Mouse (Mus musculus) frontal cortex, adult (tissue): ENCODE measurements around the gene Kcng3.

ENCODE experiments used
- ATAC-seq: cut with Nextera tagmentation; 2 replicates; pipeline ENCODE4 v1.9.2; 2017; ENCODE audit warnings: mild to moderate bottlenecking, moderate library complexity, mixed read lengths; ENCODE audit not compliant: low TSS enrichment

The Kcng3 gene

GRCm38 (mm10) chr17:83631783-83632652, at the start of gene Kcng3:
Kcng3 (minus strand) TSS chr17:83631895.
- ATAC-seq: peak; percentile 41

DNA sequence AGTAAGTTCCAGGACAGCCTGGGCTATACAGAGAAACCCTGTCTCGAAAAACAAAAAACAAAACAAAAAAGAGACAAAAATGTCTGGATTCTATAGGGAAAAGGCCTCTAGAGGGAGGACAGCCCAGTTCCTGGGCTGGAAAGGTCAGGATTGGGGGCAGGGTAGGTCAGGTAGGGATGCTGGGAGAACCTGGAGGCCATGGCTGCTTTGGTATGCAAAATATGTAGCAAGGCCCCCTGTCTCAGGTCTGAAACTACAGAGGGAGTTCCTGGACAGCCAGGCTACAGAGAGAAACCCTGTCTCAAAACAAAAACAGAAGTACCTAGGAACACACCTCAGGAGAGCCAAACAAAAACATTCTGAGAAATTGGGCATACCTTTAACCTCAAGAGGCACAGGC, 45.7 kb upstream of the Kcng3 start:
- ATAC-seq: no peak

DNA sequence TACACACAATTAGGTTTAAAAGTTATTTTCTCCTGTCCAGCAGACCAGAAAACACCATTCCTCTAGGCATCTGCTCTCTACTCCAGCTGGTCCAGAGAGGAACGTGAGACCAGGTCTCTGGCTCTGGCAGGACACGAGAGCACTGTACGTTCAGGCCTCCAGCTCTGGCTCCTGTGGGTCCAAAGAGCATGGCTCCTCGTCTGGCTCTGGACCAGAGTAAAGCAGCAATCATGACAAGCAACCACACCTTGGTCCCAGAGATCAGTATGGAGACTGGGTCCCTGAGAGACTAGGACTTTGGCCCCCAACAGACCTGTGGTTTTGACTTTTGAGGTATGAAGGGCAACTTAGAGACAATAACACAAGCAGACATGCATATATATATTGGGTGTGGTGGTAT, 41.0 kb upstream of the Kcng3 start:
- ATAC-seq: no peak

DNA sequence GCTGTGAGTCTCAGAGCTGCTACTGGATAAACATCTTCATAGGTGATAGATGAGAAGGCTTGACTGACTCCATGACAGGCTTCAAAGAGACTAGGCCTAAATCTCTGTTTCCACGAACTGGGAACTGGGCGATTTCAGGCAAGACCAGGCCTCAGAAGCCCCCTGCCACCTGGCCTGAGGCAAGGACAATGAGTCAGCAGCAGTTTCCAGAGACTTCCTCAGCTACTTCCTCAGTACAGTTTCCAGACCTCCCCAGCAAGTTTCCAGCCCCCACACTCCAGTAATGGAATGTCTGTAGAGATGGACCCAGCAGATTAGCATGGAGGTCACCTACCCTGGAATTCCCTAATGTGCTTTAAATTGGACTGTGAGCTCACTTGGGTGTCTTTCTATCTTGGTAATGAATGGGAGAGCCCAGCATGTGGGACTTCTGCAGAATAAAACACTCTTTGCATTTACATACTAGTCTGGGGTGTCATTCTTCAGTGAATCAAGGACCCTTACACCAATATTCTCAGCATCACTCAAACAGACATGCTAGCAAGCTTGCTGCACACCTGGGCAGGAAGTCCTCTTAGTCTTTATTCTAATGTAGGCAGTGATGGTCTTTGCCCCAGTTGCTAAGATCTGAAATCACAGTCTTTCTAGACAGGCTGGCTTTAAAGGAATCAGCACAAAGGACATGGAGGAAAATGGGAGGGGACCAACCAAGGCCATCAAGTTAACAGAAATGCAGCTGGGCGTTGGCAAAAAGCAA, 36.4 kb upstream of the Kcng3 start:
- ATAC-seq: no peak

DNA sequence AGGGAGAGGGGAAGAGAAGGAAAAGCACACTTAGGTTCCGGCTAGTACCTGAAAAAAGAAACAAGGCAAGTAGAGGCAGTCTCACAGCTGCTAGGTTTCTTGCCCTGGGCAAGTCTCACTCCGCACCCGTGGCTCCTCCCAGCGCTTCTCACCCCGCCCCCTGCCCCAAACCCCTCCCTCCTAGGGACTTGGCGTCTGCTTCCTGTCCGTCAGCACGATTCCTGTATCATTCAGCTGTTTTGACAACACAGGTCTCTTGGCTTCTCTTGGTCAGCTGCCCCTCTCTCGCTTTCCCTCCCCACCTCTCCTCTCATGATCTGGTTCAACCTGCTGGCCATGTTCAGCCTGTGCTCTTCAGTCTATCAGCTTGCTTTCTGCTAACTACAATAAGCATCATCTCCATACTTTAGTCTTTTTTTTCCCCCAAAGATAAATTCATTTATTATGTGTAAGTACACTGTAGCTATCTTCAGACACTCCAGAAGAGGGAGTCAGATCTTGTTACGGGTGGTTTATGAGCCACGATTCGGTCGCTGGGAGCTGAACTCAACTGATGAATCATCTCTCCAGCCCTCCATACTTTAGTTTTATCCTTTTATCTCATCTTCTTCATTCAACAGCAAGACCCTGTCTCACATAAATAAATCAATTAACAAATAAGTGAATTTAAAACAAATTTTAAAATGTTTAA, 35.0 kb upstream of the Kcng3 start:
- no peak for ATAC-seq

DNA sequence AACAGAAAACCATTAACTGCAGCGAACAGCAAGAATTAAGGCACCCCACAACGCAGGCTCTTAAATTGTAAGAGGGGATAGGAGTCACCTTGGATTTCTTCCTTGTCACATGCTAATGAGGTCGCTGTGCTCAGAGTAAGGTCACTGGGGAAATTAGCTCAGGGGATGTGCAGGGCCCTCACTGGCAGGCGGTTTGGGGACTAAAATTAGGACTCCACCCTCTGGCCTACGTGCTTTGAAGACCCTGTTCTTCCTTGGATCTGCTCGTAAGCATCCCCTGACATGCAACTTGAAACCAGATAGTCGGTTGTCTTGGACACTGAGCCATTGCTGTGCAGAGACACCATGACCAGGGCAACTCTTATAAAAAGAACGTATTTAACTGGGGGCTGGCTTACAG, 33.1 kb upstream of the Kcng3 start:
- no peak for ATAC-seq

- no peak for ATAC-seq
These were observed 27.2 kb upstream of the Kcng3 start for GRCm38 (mm10) chr17:83658943-83659342.

DNA sequence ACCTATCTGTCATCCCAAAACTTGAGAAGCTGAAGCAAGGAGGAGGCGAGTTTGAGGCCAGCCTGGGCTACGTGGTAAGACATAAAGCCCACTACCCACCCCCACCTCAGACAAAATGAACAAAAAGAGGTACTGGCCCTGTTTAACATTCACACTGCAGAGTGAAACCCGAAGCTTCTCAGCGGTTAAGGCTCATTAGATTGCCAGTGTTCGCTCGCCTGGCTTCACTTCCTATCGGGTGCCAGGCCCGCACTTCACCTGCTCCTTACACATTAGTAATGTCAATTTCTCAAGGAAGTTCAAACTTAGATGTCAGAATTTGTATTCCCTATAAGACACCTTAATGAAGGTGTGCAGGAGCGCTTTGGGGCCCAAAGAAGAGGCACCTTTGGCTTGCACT, 25.7 kb upstream of the Kcng3 start:
- no peak for ATAC-seq

- no peak for ATAC-seq
These were observed 24.0 kb upstream of the Kcng3 start for GRCm38 (mm10) chr17:83655732-83656131.

DNA sequence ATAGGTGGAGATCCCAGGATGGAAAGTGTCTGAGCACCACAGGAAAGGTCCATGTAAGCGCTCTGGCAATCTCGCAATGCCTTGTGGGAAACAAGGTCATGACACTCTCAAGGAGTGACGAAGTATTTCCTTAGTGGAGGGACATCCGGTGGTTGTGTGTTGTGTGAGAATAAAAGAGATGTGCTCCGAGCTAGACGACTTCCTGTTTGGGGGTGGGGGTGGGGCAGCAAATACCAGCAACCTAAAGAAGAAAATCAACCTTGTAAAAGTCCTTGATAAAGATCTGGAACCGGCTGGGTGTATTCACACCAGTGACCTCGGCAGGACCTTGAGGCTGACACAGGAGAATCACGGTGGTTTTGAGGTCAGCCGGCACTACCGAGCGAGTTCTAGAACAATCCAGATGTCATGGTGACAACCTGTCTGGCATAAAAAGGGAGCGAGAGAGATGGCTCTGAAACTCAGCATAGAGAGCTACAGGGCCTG, 23.0 kb upstream of the Kcng3 start:
- no peak for ATAC-seq

DNA sequence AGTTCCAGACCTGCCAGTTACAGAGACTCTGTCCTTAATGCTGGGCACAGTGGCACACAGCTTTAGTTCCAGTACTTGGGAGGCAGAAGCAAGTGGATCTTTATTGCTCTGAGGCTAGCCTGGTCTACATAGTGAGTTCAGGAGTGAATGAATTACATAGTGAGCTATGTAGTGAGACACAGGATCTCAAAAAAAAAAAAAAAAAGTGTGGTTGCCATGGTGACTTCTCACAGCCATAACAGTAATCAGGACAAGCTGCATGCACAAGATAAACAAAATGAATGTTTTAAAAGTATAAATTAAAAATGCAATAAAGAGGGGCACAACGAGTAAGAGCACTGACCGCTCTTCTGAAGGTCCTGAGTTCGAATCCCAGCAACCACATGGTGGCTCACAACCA, 21.9 kb upstream of the Kcng3 start:
- ATAC-seq: no peak

DNA sequence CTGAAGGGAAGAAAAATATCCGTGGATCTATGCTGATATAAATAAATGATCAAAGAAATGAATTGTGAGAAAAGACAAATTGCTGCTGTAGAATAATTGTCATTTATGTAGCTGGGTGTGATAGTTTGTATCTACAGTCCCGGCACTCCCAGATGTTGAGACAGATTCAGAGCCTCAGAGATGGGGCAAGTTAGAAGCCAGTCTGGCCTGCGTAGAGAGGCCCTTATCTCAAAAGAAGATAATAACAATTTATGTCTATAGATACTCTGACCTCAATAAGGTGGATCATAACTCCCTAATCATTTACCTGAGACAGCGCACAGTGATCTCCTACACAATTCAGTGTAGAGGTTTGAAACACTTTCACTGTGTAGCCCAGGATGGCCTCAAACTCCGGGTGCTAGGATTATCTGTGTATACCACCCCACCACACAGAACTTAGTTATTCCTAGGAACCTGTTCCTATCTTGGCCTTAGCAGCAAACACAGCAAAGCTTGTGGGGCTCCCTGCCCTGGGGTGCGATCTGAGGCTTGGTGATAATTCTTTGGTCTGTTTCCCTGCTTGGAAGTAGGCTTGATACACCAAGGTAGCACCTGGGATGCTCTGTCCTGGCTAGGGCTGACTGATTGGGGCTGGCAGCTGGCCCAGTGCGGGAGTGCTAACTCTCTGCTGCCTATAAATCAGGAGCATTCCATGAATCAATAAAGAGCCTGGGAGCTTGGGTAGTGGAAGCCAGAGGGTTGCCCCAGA, 19.4 kb upstream of the Kcng3 start:
- no peak for ATAC-seq

- no peak for ATAC-seq
These were observed 18.3 kb upstream of the Kcng3 start for GRCm38 (mm10) chr17:83649986-83650385.

DNA sequence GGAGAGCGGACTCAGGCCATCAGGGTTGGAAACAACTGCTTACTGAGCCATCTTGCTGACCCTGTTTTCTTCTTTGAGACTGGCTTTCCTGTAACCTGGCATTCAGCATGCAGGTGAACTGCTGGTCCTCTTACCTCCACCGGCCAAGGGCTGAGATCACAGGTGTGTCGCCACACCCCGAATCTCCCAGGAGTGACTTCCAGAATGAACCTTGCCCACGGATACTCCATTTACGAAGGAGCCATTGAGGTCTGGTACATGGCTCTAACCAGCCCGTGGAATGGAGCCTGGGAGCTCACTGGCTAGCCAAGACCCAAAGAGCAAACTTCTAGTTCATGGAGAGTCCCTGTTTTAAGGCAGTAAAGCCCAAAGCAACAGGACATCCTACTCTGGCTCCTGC, 15.7 kb upstream of the Kcng3 start:
- no peak for ATAC-seq

GRCm38 (mm10) chr17:83646425-83647163, 14.9 kb upstream of the Kcng3 start:
- ATAC-seq: no peak

- no peak for ATAC-seq
These were observed 13.6 kb upstream of the Kcng3 start for GRCm38 (mm10) chr17:83645226-83645808.

DNA sequence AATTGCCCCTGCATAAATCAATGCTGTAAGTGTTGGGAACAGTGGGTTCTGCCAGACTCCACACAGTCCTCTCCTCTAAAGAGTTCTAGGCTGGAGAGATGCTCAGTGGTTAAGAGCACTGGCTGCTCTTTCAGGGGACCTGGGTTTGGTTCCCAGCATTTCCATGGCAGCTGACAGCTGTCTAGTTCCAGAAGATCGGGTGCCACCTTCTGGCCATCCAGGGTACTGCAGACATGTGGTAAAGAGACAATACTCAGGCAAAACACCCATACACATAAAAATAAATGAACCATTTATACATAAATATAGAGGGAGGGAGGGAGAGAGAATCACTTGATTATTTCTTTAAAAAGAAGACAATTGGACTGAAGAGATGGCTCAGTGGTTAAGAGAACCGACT, 5.7 kb upstream of the Kcng3 start:
- no peak for ATAC-seq

GRCm38 (mm10) chr17:83636443-83636842, 4.7 kb upstream of the Kcng3 start:
- ATAC-seq: no peak

- ATAC-seq: peak; percentile 43
These were observed 1.2 kb upstream of the Kcng3 start for GRCm38 (mm10) chr17:83632653-83633570.
